Mouse (Mus musculus) lung, embryonic 14.5 days (tissue): ENCODE measurements around the gene Ppm1h. TPM values are rescaled to one million over a fixed set of nuclear protein-coding genes. Genes with fewer than 3 reads are reported as not detected.
A peak's percentile ranks its signal among the peaks of the same experiment; 100 is the strongest.

Source experiments
- ATAC-seq: fragments of 200-750 bp; cut with Nextera tagmentation; 2 replicates; pipeline ENCODE4 v1.8.0; 2017; ENCODE audit warnings: mild to moderate bottlenecking, moderate TSS enrichment, moderate library complexity; ENCODE audit not compliant: insufficient read depth
- DNase-seq: peaks from one replicate; pipeline ENCODE4 v3.0.0-alpha.2; 2015
- H3K27ac ChIP-seq: fragments of 300-500 bp; sonication (generic); 2 replicates; pipeline ENCODE4 v1.5.1; 2014; ENCODE audit warnings: low read depth, mild to moderate bottlenecking, moderate library complexity
- H3K27me3 ChIP-seq: fragments of 300-500 bp; sonication (generic); 2 replicates; pipeline ENCODE4 v1.6.1; 2014; ENCODE audit warnings: low read length, control low read depth; ENCODE audit not compliant: insufficient read depth
- H3K36me3 ChIP-seq: fragments of 300-500 bp; sonication (generic); 2 replicates; pipeline ENCODE4 v1.6.1; 2014; ENCODE audit warnings: control low read depth; ENCODE audit not compliant: insufficient read depth
- H3K4me1 ChIP-seq: fragments of 300-500 bp; sonication (generic); 2 replicates; pipeline ENCODE4 v1.6.1; 2014; ENCODE audit warnings: antibody characterized with exemption, control low read depth; ENCODE audit not compliant: insufficient read depth
- H3K4me2 ChIP-seq: fragments of 300-500 bp; sonication (generic); 2 replicates; pipeline ENCODE4 v1.6.1; 2014; ENCODE audit warnings: mild to moderate bottlenecking
- H3K4me3 ChIP-seq: fragments of 300-500 bp; sonication (generic); 2 replicates; pipeline ENCODE4 v1.5.1; 2014; ENCODE audit warnings: low read depth, low read length
- H3K9ac ChIP-seq: fragments of 300-500 bp; sonication (generic); 2 replicates; pipeline ENCODE4 v1.6.1; 2014
- H3K9me3 ChIP-seq: fragments of 300-500 bp; sonication (generic); 2 replicates; pipeline ENCODE4 v1.6.1; 2016; ENCODE audit warnings: low read depth, low read length, control low read depth
- CTCF ChIP-seq: IDR thresholded peaks from 2 replicates; pipeline ENCODE4 v1.5.1; 2016; ENCODE audit warnings: antibody characterized with exemption, low read depth
- WGBS: fragments of 180-500 bp; shearing (Covaris S2); extraction: QIAGEN DNeasy Blood & Tissue Kit; methylation state at CpG from one replicate; pipeline ENCODE4 v1.1.7; 2014; 5-methylcytosine and 5-hydroxymethylcytosine counted together
- polyA plus RNA-seq: library from polyadenylated mRNA; unstranded; fragments of >200 nt; fragmentation: Nextera tagmentation; extraction: Ambion mirVana; gene quantifications from 2 replicates; pipeline ENCODE4 v1.2.1, GENCODE M21; 2014

Gene Ppm1h
- 6.1 and 7.1 TPM in 2 replicates for polyA plus RNA-seq

GRCm38 (mm10) chr10:122678541-122679436, at the start of gene Ppm1h:
TSS of gene Ppm1h (plus strand) at chr10:122678762.
- no peaks in the 10 kb centered on the region for H3K36me3 ChIP-seq
- peak within 1 kb of the TSS; percentile 73 for H3K9ac ChIP-seq
- peak within 1 kb of the TSS; percentile 75 for H3K4me3 ChIP-seq
- ATAC-seq = peak; percentile 89
- H3K4me2 ChIP-seq = peak within 1 kb of the TSS; percentile 95
- no peaks in the 10 kb centered on the region for H3K9me3 ChIP-seq
- peak; percentile 64 for TF ChIP-seq CTCF
- peaks cover 22% of the 10 kb centered on the region; the same call in 1 of the 2 replicates for H3K27me3 ChIP-seq
- peak; percentile 75 for DNase-seq
- WGBS = under 1% methylated on average over 84 of the region's 94 CpGs
- H3K27ac ChIP-seq = peak within 1 kb of the TSS; percentile 65; the same call in 1 of the 2 replicates
- 0 out of 2 replicates have a peak, but pooled peaks cover 2% of the 10 kb centered on the region for H3K4me1 ChIP-seq

- Histone ChIP-seq H3K27ac (no peak overlapping the region), H3K4me1 (no peaks in the 10 kb centered on the region), H3K9me3 (no peaks in the 10 kb centered on the region), H3K27me3 (no peaks in the 10 kb centered on the region), H3K4me2 (no peak overlapping the region), H3K4me3 (no peak overlapping the region), H3K9ac (no peak overlapping the region), H3K36me3 (no peaks in the 10 kb centered on the region)
- no peak for ATAC-seq
- WGBS = 51% methylated on average over 4 of the region's 4 CpGs
- TF ChIP-seq CTCF = no peak
- DNase-seq = no peak
Observed at GRCm38 (mm10) chr10:122629003-122629402, 49.6 kb upstream of the Ppm1h start.

DNA sequence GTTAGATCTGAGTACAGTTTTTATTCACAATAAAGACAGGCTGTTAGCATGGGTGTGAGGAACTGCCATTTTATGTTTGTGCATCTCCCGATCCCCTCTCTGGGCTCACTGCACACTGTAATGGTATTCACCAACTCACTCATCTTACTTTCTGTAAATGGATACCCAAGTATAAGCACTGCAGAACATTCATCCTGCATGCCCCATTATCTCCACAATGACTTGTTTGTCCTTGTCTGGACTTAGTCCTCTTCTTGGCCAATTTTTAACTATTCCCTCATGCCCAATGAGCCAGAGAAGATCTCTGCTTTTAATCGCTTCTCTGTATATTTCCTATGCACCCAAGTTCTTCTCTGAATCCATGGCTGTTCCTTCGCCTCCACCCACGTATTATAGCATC, 38.7 kb upstream of the Ppm1h start:
- TF ChIP-seq CTCF = no peak
- Histone ChIP-seq H3K9me3 (no peaks in the 10 kb centered on the region), H3K27ac (no peak overlapping the region), H3K36me3 (no peaks in the 10 kb centered on the region), H3K4me1 (no peaks in the 10 kb centered on the region), H3K9ac (no peak overlapping the region), H3K4me3 (no peak overlapping the region), H3K4me2 (no peak overlapping the region), H3K27me3 (no peaks in the 10 kb centered on the region)
- WGBS = 90% methylated on average over 4 of the region's 4 CpGs
- ATAC-seq (no peak), DNase-seq (no peak)

DNA sequence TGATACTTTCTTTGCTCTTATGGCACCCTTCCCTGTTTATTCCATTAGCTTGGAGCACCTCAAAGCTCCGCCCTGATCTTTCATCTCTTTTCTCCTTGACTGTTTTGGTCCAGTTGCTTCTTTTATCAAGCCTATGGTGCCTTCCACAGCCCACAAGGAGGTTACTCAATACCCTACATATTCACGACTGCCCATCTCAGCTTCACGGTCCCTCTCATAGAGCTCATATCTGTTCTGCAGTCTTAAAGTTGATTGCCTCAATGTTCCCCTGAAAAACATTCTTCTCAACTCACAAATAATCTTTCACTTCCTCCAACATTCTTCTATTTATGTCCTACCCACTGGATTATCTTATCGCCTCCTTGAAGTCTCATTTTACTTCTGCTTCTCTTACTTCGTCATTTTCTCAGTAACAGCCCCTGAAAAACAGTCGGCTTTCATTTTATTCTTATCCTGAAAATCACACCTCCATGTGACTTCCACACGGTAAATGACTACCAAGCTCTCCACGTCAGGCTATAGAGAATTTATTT, 37.2 kb upstream of the Ppm1h start:
- Histone ChIP-seq H3K36me3 (no peaks in the 10 kb centered on the region), H3K4me2 (no peak overlapping the region)

GRCm38 (mm10) chr10:122642125-122642524, 36.4 kb upstream of the Ppm1h start:
- Histone ChIP-seq H3K36me3 (no peaks in the 10 kb centered on the region), H3K4me1 (no peaks in the 10 kb centered on the region), H3K27ac (no peak overlapping the region), H3K27me3 (no peaks in the 10 kb centered on the region), H3K4me2 (no peak overlapping the region), H3K9ac (no peak overlapping the region), H3K4me3 (no peak overlapping the region), H3K9me3 (no peaks in the 10 kb centered on the region)
- 82% methylated on average over 4 of the region's 4 CpGs for WGBS
- ATAC-seq = no peak
- no peak for DNase-seq
- no peak for TF ChIP-seq CTCF

More for the DNA sequence above, 37.2 kb upstream of the Ppm1h start:
- ATAC-seq (no peak), DNase-seq (no peak)
- TF ChIP-seq CTCF = no peak
- no peaks in the 10 kb centered on the region for H3K4me1 ChIP-seq
- H3K27ac ChIP-seq = no peak overlapping the region
- 71% methylated on average over 8 of the region's 8 CpGs for whole genome bisulfite sequencing
- H3K4me3 ChIP-seq = no peak overlapping the region
- no peak overlapping the region for H3K9ac ChIP-seq
- H3K27me3 ChIP-seq = no peaks in the 10 kb centered on the region
- H3K9me3 ChIP-seq = no peaks in the 10 kb centered on the region

DNA sequence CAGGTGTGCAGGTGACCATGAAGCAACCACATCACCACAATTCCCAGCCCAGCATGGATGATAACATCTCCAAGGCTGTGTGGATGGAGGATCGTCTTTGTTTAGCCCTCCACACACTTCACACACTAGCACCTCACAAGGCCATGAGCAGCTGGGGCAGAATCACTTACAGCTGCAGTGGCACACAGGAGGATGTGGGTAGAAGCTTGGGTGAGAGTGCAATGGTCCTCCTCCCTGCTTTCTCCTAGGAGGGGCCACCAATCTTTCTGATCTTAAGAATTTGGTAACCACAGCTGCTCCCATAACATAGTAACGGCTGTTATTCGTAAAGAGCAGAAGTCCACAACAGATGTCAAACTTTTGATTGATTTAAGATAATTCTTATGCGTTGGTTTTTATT, 26.6 kb upstream of the Ppm1h start:
- Histone ChIP-seq H3K9ac (no peak overlapping the region), H3K4me3 (no peak overlapping the region), H3K4me1 (no peaks in the 10 kb centered on the region), H3K36me3 (no peaks in the 10 kb centered on the region), H3K27ac (no peak overlapping the region), H3K9me3 (no peaks in the 10 kb centered on the region), H3K4me2 (no peak overlapping the region), H3K27me3 (no peaks in the 10 kb centered on the region)
- no peak for ATAC-seq
- TF ChIP-seq CTCF = no peak
- no peak for DNase-seq
- WGBS = 81% methylated on average over 4 of the region's 4 CpGs

DNA sequence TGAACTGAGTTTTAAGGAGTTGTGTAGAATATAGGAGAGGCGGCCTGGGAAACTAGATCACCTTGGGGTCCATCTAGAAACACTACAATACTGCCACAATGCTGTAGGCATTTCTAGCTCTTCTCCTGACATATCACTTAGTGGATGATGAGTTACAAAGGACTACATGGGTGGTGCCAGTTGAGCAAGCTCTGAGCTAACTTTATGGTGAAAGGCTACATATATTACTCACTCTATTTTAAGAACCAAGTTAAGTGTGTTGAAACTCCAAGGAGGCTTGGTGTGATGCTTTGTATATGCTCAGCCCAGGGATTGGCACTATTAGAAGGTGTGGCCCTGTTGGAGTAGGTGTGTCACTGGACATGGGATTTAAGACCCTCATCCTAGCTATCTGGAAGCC, 26.0 kb upstream of the Ppm1h start:
- Histone ChIP-seq H3K27me3 (no peaks in the 10 kb centered on the region), H3K9ac (no peak overlapping the region), H3K27ac (no peak overlapping the region), H3K4me2 (no peak overlapping the region), H3K9me3 (no peaks in the 10 kb centered on the region), H3K4me3 (no peak overlapping the region), H3K36me3 (no peaks in the 10 kb centered on the region), H3K4me1 (no peaks in the 10 kb centered on the region)
- 85% methylated on average over 1 of the region's 1 CpGs for WGBS
- ATAC-seq (no peak), DNase-seq (no peak)
- TF ChIP-seq CTCF = no peak
